Mouse (Mus musculus) testis, adult 2 months (tissue): ENCODE measurements around the gene Rpl38.

ENCODE experiments used
- CTCF ChIP-seq: fragments of 200-500 bp; IDR thresholded peaks from 2 replicates; pipeline ENCODE4 v1.5.1; 2012; ENCODE audit warnings: low read depth, mild to moderate bottlenecking, inconsistent platforms, low read length, moderate library complexity; ENCODE audit not compliant: control insufficient read depth, insufficient read depth, insufficient replicate concordance
- POLR2A ChIP-seq: fragments of 200-500 bp; IDR thresholded peaks from 2 replicates; pipeline ENCODE4 v1.6.1; 2012; ENCODE audit warnings: low read depth, mild to moderate bottlenecking, inconsistent platforms, low read length, moderate library complexity; ENCODE audit not compliant: control insufficient read depth

DNA sequence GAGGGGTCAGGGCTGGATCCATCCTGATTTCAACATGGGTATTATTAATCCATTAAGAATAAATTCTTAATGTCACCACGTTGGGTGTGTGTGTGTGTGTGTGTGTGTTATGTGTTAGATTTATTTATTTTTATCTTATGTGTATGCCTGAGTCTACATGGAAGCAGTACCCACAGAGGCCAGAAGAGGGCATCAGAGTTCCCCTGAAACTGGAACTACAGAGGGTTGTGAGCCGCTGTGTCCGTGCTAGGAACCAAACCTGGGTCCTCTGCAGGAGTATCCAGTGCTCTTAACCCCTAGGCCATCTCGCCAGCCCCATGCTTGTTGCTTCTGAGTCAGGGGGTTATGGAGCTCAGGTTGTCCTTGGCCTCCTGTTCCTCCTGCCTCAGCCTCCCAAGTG, 18.8 kb upstream of the Rpl38 start:
- TF ChIP-seq CTCF, result peak; percentile 25; the same call in 1 of the 2 replicates
- TF ChIP-seq POLR2A, result no peak
